Mouse (Mus musculus) embryonic fibroblast, embryonic 13.5 days (primary cell): ENCODE data around the gene Emilin2. TPM values are rescaled to one million over a fixed set of nuclear protein-coding genes. Genes with fewer than 3 reads are reported as not detected.

Experiments
- H3K27ac ChIP-seq: 2 replicates; pipeline ENCODE4 v1.5.1; 2012; ENCODE audit warnings: low read length, control low read depth, inconsistent platforms; ENCODE audit not compliant: insufficient read depth
- H3K4me1 ChIP-seq: 2 replicates; pipeline ENCODE4 v1.6.1; 2011; ENCODE audit warnings: low read length; ENCODE audit not compliant: control insufficient read depth, insufficient read depth
- H3K4me3 ChIP-seq: 2 replicates; pipeline ENCODE4 v1.5.1; 2011; ENCODE audit warnings: mild to moderate bottlenecking, control low read depth, low read length; ENCODE audit not compliant: insufficient read depth
- CTCF ChIP-seq: IDR thresholded peaks from 2 replicates; pipeline ENCODE4 v1.5.1; 2011; ENCODE audit warnings: mild to moderate bottlenecking, control low read depth, low read length, moderate library complexity, borderline replicate concordance; ENCODE audit not compliant: insufficient read depth
- POLR2A ChIP-seq: IDR thresholded peaks from 2 replicates; pipeline ENCODE4 v1.6.1; 2011; ENCODE audit warnings: low read depth, mild to moderate bottlenecking, control low read depth, low read length, moderate library complexity
- polyA plus RNA-seq: library from polyadenylated mRNA; stranded (reverse); fragments of >200 nt; gene quantifications from 2 replicates; pipeline ENCODE4 v1.2.4, GENCODE M21; 2011; ENCODE audit warnings: low read depth; ENCODE audit not compliant: missing spikeins, insufficient read length

Gene Emilin2
- polyA plus RNA-seq, 1 experiment, result 20.2 TPM

DNA sequence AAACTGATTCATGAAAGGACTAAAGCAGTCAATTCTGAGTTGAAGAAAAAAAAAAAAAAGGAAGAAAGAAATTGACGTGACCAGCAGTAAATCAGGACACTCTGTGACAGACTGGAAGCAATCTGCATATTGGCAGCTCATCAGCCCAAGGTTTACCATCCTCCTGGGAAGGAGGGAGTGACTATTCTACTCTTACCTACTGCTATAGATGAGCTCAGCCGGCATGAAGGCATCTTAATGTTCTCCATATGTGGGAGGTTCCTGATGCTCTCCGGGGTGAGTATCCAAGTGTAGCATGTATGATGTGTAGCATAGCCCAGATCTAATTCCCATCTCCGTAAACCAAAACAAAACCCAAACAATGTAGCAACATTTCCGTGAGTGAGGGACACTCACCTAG lies 10.4 kb downstream of the Emilin2 start:
- H3K4me3 ChIP-seq, result no peak overlapping the region
- TF ChIP-seq POLR2A, result no peak
- TF ChIP-seq CTCF, result no peak
- no peaks in the 10 kb centered on the region for H3K4me1 ChIP-seq
- H3K27ac ChIP-seq, result no peak overlapping the region

- peak overlapping the region; percentile 20; the same call in 1 of the 2 replicates for H3K27ac ChIP-seq
- H3K4me1 ChIP-seq, result no peaks in the 10 kb centered on the region
- TF ChIP-seq POLR2A, result no peak
- no peak for TF ChIP-seq CTCF
- H3K4me3 ChIP-seq, result no peak overlapping the region
These were observed 11.4 kb downstream of the Emilin2 start for GRCm38 (mm10) chr17:71300338-71300737.

DNA sequence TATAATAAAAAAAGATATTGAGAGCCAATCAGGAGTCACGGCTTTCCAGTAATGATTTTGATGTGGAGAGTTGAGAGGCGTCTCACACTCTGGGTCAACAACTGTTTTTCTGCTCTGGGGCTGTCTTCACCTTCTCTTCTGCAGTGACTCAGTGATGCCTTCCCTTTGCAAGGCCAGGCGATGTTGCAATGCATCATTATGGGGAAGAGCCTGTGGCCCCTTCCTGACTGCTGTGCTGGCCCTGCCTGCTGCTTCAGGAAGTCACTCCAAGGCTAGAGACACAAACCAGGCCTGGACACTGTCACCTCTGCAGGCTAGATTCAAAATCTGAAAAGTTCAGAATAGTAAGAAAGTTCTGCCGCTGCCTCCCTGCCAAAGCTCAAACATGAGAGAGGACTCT lies 11.9 kb downstream of the Emilin2 start:
- Histone ChIP-seq H3K27ac (no peak overlapping the region), H3K4me3 (no peak overlapping the region), H3K4me1 (no peaks in the 10 kb centered on the region)
- TF ChIP-seq POLR2A (no peak), CTCF (no peak)

DNA sequence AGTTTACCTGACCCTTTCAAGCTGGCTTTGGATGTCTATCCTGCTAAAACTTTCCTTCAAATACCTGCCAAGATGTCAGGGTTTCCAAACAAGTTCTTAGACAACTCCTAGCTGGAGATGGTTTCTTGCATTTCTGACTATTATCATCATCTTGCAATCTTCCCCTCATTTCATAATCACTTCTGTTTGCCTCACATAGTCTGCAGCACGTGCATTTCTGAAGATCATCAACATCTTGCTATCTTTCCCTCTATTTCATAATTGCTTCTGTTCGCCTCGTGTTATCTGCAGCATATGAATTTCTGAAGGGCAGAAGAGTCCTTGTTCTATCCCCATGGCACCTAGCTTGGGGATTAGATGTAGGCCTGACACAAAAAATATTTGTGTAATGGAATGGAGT lies 17.2 kb downstream of the Emilin2 start:
- TF ChIP-seq POLR2A, result no peak
- TF ChIP-seq CTCF, result no peak
- Histone ChIP-seq H3K4me1 (peaks cover 11% of the 10 kb centered on the region), H3K4me3 (no peak overlapping the region)

GRCm38 (mm10) chr17:71292897-71293296 lies 18.9 kb downstream of the Emilin2 start:
- Histone ChIP-seq H3K27ac (no peak overlapping the region), H3K4me1 (peaks cover 13% of the 10 kb centered on the region), H3K4me3 (no peak overlapping the region)
- TF ChIP-seq POLR2A (no peak), CTCF (no peak)

More for the DNA sequence above, 17.2 kb downstream of the Emilin2 start:
- H3K27ac ChIP-seq, result no peak overlapping the region

DNA sequence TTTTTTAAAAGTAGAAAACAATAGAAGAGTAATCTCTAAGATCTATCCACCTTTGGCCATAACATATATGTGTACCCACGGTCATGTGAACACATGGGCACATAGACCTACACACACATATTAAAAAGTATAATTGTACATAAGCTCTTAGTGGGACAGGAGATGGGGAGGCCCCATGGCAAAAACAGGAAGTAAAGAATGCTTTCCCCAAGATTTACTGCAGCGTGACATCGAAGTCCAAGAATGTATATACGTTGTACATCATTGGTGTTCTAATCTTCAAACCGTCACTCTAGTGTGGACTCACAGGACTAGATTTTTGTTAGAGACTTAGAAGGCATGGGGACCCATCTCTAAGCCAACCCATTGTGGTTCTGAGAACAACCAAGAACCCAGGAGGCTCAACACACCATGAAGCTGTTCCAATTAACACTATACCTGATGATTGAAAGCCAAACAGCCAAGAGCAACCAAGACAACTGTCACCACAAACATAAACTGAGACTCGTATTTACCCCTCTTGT lies 19.8 kb downstream of the Emilin2 start:
- no peak overlapping the region for H3K4me3 ChIP-seq
- H3K4me1 ChIP-seq, result peaks cover 13% of the 10 kb centered on the region
- TF ChIP-seq CTCF, result no peak
- TF ChIP-seq POLR2A, result no peak
- no peak overlapping the region for H3K27ac ChIP-seq

DNA sequence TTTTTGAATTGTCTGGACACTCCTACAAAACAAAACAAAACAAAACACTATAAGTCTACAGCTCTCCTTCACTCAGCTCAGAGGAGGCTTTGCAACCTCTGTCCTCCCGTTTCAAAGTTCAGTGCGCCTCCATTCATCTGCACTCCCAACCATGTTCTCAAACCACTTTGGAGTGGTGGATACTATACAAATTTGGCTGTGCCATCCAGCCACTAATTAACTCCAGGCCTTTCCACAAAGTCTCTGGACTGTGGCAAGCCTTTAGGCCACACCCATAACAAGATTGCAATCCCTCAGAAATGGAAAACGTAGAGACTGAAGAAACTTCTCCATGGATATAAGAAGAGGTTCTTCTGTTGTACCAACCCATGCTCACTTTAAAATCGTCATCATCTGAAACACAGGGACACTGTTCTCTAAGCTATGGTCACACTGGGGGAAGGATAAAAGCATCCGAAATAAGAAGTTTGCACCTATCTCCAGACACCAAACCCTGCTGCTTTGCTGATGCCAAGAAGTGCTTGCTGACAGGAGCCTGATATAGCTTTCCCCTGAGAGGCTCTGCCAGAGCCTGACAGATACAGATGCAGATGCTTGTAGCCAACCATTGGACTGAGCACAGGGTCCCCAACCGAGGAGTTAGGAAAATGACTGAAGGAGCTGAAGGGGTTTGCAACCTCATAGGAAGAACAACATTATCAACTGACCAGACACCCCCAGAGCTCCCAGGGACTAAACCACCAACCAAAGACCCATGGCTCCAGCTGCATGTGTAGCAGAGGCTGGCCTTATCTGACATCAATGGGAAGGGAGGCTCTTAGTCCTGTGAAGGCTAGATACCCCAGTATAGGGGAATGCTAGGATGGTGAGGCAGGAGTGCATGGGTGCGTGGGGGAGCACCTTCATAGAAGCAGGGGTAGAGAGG lies 21.0 kb downstream of the Emilin2 start:
- Histone ChIP-seq H3K4me1 (peaks cover 19% of the 10 kb centered on the region), H3K27ac (peak overlapping the region; percentile 70; the same call in 1 of the 2 replicates), H3K4me3 (no peak overlapping the region)
- TF ChIP-seq CTCF (no peak), POLR2A (no peak)

DNA sequence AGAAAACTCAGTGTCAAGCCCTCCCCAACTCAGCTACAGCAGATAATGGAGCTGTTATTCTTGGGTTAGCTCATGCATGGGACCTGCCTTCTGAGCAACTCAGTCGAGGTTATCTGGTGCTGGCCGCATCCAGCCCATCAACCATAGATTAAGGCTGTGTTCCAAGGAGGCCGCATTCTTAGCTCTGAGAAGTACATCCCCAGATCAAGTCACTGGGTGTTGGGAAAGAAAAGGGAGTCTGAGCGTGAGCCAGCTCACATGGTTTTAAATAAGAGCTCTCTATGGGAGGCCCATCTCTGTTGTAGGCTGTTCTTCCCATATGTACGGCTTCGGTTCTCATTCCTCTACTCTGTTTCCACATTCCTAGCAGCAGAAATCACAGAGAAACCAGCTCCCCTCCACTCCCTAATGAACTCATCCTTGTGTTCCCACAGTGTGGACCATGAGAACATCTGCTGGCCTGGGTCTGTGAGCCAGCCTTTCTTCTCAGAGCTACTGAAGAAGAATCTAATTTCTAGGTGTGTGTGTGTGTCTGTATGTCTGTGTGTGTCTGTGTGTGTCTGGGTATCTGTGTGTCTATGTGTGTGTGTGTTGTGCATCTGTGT lies 22.1 kb downstream of the Emilin2 start:
- Histone ChIP-seq H3K4me3 (no peak overlapping the region), H3K27ac (peak overlapping the region; percentile 70), H3K4me1 (peaks cover 26% of the 10 kb centered on the region)
- TF ChIP-seq CTCF, result no peak
- no peak for TF ChIP-seq POLR2A

DNA sequence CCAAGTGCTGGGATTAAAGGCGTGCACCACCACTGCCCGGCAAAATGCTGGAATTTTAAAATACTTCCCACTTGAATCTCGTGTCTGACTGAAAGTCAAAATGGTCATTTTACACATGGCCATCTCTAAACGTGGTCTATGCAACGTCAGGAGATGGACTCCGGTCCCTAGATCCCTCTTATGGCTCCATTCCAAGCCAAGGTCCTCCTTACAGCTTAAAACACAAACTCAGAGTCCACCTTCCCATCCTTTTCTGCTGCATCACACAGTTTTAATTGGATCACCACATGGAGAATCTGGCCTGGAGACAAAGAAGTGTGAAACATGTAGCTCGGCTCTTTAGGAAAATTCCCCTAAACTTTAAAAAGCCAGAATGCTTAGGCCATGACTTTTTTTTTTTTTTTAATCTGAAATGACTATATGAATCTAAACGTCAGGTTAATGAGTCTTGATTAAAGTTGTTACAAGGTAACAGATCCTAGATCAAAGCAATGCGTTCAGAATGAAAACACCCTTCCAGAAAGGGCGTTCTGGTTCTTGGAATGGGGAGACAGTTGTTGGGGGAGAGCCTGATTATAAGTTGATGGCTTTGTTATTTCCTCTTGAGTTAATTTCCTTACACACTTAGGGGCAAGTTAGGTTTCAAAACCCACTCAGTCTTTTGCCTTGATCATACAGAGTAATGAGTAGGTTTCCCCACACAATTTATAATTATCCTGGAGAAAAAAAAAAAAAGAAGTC lies 22.8 kb downstream of the Emilin2 start:
- Histone ChIP-seq H3K27ac (no peak overlapping the region; the same call in 1 of the 2 replicates), H3K4me3 (no peak overlapping the region), H3K4me1 (peaks cover 26% of the 10 kb centered on the region)
- TF ChIP-seq POLR2A, result no peak
- TF ChIP-seq CTCF, result no peak

GRCm38 (mm10) chr17:71288145-71288758 lies 23.5 kb downstream of the Emilin2 start:
- TF ChIP-seq POLR2A (no peak), CTCF (no peak)
- Histone ChIP-seq H3K27ac (no peak overlapping the region), H3K4me3 (no peak overlapping the region), H3K4me1 (peaks cover 26% of the 10 kb centered on the region)
